Mouse (Mus musculus): ENCODE data around the gene Prss33. TPM values are rescaled to one million over a fixed set of nuclear protein-coding genes. Genes with fewer than 3 reads are reported as not detected.
A peak's percentile ranks its signal among the peaks of the same experiment; 100 is the strongest.

Gene Prss33
- polyA plus RNA-seq, 1 experiment, result not detected

DNA sequence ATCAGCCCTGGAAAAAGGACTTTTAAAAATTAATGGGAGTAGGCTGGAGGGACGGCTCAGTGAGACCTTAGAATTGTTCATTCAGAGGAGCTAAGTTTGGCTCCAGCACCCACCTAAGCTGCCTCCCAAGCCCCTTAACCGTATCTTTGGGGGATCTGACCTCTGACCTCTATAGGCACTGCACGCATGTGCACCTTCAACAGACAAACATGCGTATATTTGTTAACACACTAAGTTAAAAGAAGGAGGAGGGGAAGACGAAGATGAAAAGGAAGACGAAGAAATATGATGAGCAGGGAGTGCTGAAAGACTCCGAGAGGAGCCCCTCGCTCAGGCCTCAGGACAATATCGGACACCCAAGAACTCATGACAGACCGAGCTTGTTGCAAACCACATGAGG lies 34.2 kb downstream of the Prss33 start:
- peaks cover 33% of the 10 kb centered on the region for H3K79me2 ChIP-seq (ENCODE audit: control insufficient read depth, insufficient read depth)
- H3K27me3 ChIP-seq (ENCODE audit: control insufficient read depth, insufficient read depth, insufficient read length), result no peaks in the 10 kb centered on the region
- no peak overlapping the region for H3ac ChIP-seq (ENCODE audit: control insufficient read depth, insufficient read length)
- TF ChIP-seq POLR2AphosphoS2 (IDR thresholded peaks at IDR 0.05; ENCODE audit: insufficient read length, low read depth) (no peak), CEBPB (IDR thresholded peaks at IDR 0.05; ENCODE audit: insufficient read depth, poor library complexity, severe bottlenecking) (no peak), MYOD1 (IDR thresholded peaks at IDR 0.05; ENCODE audit: control insufficient read depth in 1 of 3, insufficient read length in 2 of 3, low read depth in 2 of 3) (no peak), USF1 (IDR thresholded peaks at IDR 0.05; ENCODE audit: low read depth) (no peak), POLR2A (IDR thresholded peaks at IDR 0.05; ENCODE audit: insufficient read length, low read depth) (no peak), E2F4 (IDR thresholded peaks at IDR 0.05; ENCODE audit: insufficient read depth) (no peak), SRF (IDR thresholded peaks at IDR 0.05; ENCODE audit: control insufficient read depth, insufficient read length, low read depth) (no peak), MYOG (IDR thresholded peaks at IDR 0.05; ENCODE audit: control insufficient read depth in 1 of 3, insufficient read depth in 1 of 3, insufficient read length in 2 of 3, low read depth in 2 of 3) (no peak), TCF3 (IDR thresholded peaks at IDR 0.05; ENCODE audit: insufficient read length, low read depth) (no peak), MAX (IDR thresholded peaks at IDR 0.05; ENCODE audit: low read depth) (no peak), TCF12 (IDR thresholded peaks at IDR 0.05; ENCODE audit: insufficient read depth, poor library complexity, severe bottlenecking) (no peak), REST (IDR thresholded peaks at IDR 0.05; ENCODE audit: insufficient read depth, insufficient read length) (no peak)
- peak overlapping the region; percentile 98 for H3K4me3 ChIP-seq
- no peak overlapping the region for H3K4me2 ChIP-seq (ENCODE audit: low read depth)
- H3K36me3 ChIP-seq (ENCODE audit: control insufficient read depth, insufficient read depth), result no peaks in the 10 kb centered on the region

DNA sequence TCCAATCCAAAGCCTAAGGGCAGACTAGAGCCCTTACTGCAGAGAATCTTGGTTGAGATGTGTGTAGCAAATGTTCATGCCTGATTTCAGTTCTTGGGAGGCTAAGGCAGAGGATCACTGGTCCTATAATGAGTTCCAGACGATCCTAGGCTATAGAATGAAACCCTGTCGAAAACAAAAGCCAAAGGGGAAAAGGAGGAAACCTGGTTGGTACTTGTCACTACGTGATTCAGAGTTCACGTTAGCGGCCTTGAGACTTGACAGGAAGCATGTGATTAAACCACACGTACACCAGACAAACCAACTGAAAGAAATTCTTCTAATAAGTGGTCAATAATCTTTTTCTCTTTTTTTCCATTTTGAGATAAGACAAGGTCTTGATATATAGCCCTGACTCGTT lies 38.5 kb downstream of the Prss33 start:
- Histone ChIP-seq H3K36me3 (ENCODE audit: control insufficient read depth, insufficient read depth) (no peaks in the 10 kb centered on the region), H3K4me2 (ENCODE audit: low read depth) (no peak overlapping the region), H3K27me3 (ENCODE audit: control insufficient read depth, insufficient read depth, insufficient read length) (no peaks in the 10 kb centered on the region), H3K4me3 (no peak overlapping the region), H3ac (ENCODE audit: control insufficient read depth, insufficient read length) (no peak overlapping the region), H3K79me2 (ENCODE audit: control insufficient read depth, insufficient read depth) (no peaks in the 10 kb centered on the region)
- TF ChIP-seq E2F4 (IDR thresholded peaks at IDR 0.05; ENCODE audit: insufficient read depth) (no peak), POLR2A (IDR thresholded peaks at IDR 0.05; ENCODE audit: insufficient read length, low read depth) (no peak), POLR2AphosphoS2 (IDR thresholded peaks at IDR 0.05; ENCODE audit: insufficient read length, low read depth) (no peak), USF1 (IDR thresholded peaks at IDR 0.05; ENCODE audit: low read depth) (no peak)

DNA sequence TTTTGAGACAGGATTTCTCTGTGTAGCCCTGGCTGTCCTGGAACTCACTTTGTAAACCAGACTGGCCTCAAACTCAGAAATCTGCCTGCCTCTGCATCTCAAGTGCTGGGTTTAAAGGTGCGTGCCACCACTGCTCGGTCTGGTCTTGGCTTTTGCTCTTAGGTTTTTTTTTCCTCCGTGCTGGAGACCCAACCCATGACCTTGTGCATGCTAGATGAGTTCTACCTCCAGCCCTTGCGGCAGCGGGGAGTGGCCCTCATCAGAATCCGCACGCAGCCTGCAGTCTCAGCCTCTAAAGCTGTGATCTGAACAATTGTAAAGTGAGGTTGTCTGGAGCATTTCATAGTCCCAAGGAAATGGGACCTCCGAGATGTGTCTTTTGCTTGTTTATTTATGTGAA lies 40.5 kb downstream of the Prss33 start:
- no peak overlapping the region for H3K4me2 ChIP-seq (ENCODE audit: low read depth)
- no peak overlapping the region for H3ac ChIP-seq (ENCODE audit: control insufficient read depth, insufficient read length)
- H3K79me2 ChIP-seq (ENCODE audit: control insufficient read depth, insufficient read depth), result no peaks in the 10 kb centered on the region
- no peak overlapping the region for H3K4me3 ChIP-seq
- H3K36me3 ChIP-seq (ENCODE audit: control insufficient read depth, insufficient read depth), result no peaks in the 10 kb centered on the region
- TF ChIP-seq SRF (IDR thresholded peaks at IDR 0.05; ENCODE audit: control insufficient read depth, insufficient read length, low read depth), result no peak
- no peak for TF ChIP-seq POLR2AphosphoS2 (IDR thresholded peaks at IDR 0.05; ENCODE audit: insufficient read length, low read depth)
- TF ChIP-seq USF1 (IDR thresholded peaks at IDR 0.05; ENCODE audit: low read depth), result no peak
- no peak for TF ChIP-seq TCF12 (IDR thresholded peaks at IDR 0.05; ENCODE audit: insufficient read depth, poor library complexity, severe bottlenecking)
- no peak for TF ChIP-seq E2F4 (IDR thresholded peaks at IDR 0.05; ENCODE audit: insufficient read depth)
- no peaks in the 10 kb centered on the region for H3K27me3 ChIP-seq (ENCODE audit: control insufficient read depth, insufficient read depth, insufficient read length)

DNA sequence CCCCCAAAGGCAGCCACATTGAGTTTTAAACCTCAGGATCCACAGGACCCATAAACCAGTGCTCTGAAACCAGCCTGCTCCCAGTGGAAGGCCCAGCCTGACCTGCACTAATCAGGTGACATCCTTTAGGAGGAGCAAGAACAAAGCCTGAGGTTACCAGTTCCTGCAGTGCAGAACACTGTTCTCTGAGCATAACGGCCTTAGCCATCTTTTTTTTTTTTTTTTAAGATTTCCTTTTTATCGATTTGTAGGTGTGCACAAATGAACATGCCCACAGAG lies 44.8 kb downstream of the Prss33 start:
- H3K36me3 ChIP-seq (ENCODE audit: control insufficient read depth, insufficient read depth), result no peaks in the 10 kb centered on the region
- H3K4me3 ChIP-seq, result no peak overlapping the region
- H3K4me2 ChIP-seq (ENCODE audit: low read depth), result no peak overlapping the region
- no peaks in the 10 kb centered on the region for H3K79me2 ChIP-seq (ENCODE audit: control insufficient read depth, insufficient read depth)
- no peak overlapping the region for H3ac ChIP-seq (ENCODE audit: control insufficient read depth, insufficient read length)
- TF ChIP-seq MYOG (IDR thresholded peaks at IDR 0.05; ENCODE audit: control insufficient read depth in 1 of 3, insufficient read depth in 1 of 3, insufficient read length in 2 of 3, low read depth in 2 of 3) (no peak), POLR2AphosphoS2 (IDR thresholded peaks at IDR 0.05; ENCODE audit: insufficient read length, low read depth) (no peak), POLR2A (IDR thresholded peaks at IDR 0.05; ENCODE audit: insufficient read length, low read depth) (no peak), USF1 (IDR thresholded peaks at IDR 0.05; ENCODE audit: low read depth) (no peak), E2F4 (IDR thresholded peaks at IDR 0.05; ENCODE audit: insufficient read depth) (no peak), MAX (IDR thresholded peaks at IDR 0.05; ENCODE audit: low read depth) (no peak), SRF (IDR thresholded peaks at IDR 0.05; ENCODE audit: control insufficient read depth, insufficient read length, low read depth) (no peak), CEBPB (IDR thresholded peaks at IDR 0.05; ENCODE audit: insufficient read depth, poor library complexity, severe bottlenecking) (no peak), TCF3 (IDR thresholded peaks at IDR 0.05; ENCODE audit: insufficient read length, low read depth) (no peak), MYOD1 (IDR thresholded peaks at IDR 0.05; ENCODE audit: control insufficient read depth in 1 of 3, insufficient read length in 2 of 3, low read depth in 2 of 3) (no peak), REST (IDR thresholded peaks at IDR 0.05; ENCODE audit: insufficient read depth, insufficient read length) (no peak), TCF12 (IDR thresholded peaks at IDR 0.05; ENCODE audit: insufficient read depth, poor library complexity, severe bottlenecking) (no peak)
- H3K27me3 ChIP-seq (ENCODE audit: control insufficient read depth, insufficient read depth, insufficient read length), result no peaks in the 10 kb centered on the region

DNA sequence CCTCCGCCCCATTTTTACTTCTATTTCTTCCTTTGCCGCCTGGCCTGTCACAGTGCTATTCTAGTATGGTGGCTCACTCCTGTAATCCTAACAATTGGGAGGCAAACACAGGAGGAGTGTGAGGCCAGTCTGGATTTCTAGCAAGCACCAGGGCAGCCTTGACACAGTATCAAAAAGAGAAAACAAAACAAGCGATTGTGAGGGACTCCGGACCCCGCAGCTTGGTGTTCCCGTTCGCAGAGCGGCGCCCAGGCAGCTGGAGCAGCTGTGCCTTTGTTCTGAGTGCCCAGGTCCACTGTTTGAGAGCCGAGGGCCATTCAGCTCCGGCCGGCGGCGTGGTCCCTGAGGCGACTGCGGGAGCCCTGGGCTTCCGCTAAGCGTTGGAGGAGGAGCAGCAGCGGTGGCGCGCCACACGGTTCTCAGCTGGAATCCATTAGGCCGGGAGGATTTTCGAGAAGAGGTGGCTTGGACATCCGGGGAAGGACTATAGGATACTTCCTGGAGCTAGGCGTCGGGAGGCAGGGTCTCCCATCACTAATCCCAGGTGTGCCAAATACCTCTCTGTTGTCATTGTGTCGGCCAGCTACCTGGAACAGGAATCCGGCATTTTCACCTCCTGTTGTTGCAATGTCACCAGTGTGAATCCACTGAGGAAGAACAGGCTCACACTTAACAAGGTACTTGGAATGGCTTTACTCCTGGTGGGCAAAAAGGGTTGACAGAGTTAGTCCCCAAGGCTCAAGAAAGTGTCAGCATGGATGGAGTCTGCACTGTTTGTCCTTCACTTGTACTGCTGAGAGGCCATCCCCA lies 45.4 kb downstream of the Prss33 start, which contains the start of gene Srrm2:
TSS of gene Srrm2 (plus strand) at position 264 of the 810 bp plus-strand sequence.
- TF ChIP-seq CEBPB (IDR thresholded peaks at IDR 0.05; ENCODE audit: insufficient read depth, poor library complexity, severe bottlenecking) (no peak), POLR2A (IDR thresholded peaks at IDR 0.05; ENCODE audit: insufficient read length, low read depth) (no peak)
- no peak within 1 kb of the TSS for H3K4me3 ChIP-seq

More for the DNA sequence above, 45.4 kb downstream of the Prss33 start, which contains the start of gene Srrm2:
- no peak within 1 kb of the TSS for H3K4me2 ChIP-seq (ENCODE audit: low read depth)
- H3K79me2 ChIP-seq (ENCODE audit: control insufficient read depth, insufficient read depth), result no peaks in the 10 kb centered on the region
- H3K27me3 ChIP-seq (ENCODE audit: control insufficient read depth, insufficient read depth, insufficient read length), result no peaks in the 10 kb centered on the region
- H3K36me3 ChIP-seq (ENCODE audit: control insufficient read depth, insufficient read depth), result no peaks in the 10 kb centered on the region
- H3ac ChIP-seq (ENCODE audit: control insufficient read depth, insufficient read length), result no peak within 1 kb of the TSS

Data from myocyte (in vitro differentiated cells).